Mouse (Mus musculus) spleen, adult 2 months (tissue): Measurements from ENCODE around the gene Nop9. TPM values are rescaled to one million over a fixed set of nuclear protein-coding genes. Genes with fewer than 3 reads are reported as not detected.

Experiments
- DNase-seq, 2 experiments: peaks; one replicate each; pipeline versions ENCODE4 v3.0.0 to v3.0.0-alpha.2; 2012 to 2021; ENCODE audit warnings: low spot score in 2 of 2, low read depth in 1 of 2
- H3K27ac ChIP-seq: fragments of 200-500 bp; 2 replicates; pipeline ENCODE4 v1.5.1; 2012; ENCODE audit warnings: low read length, inconsistent platforms; ENCODE audit not compliant: insufficient read depth
- H3K27me3 ChIP-seq: fragments of 200-500 bp; 2 replicates; pipeline ENCODE4 v1.6.1; 2012; ENCODE audit warnings: mild to moderate bottlenecking, moderate library complexity, low read length, inconsistent platforms; ENCODE audit not compliant: control insufficient read depth, insufficient read depth
- H3K36me3 ChIP-seq: fragments of 200-500 bp; 2 replicates; pipeline ENCODE4 v1.6.1; 2012; ENCODE audit warnings: mild to moderate bottlenecking, low read length, inconsistent platforms; ENCODE audit not compliant: control insufficient read depth, insufficient read depth
- H3K4me1 ChIP-seq: fragments of 200-500 bp; 2 replicates; pipeline ENCODE4 v1.6.1; 2011; ENCODE audit warnings: inconsistent platforms; ENCODE audit not compliant: control insufficient read depth, insufficient read depth, insufficient read length
- H3K4me3 ChIP-seq: fragments of 200-500 bp; 2 replicates; pipeline ENCODE4 v1.5.1; 2011; ENCODE audit warnings: mild to moderate bottlenecking, inconsistent platforms; ENCODE audit not compliant: insufficient read depth, insufficient read length; ENCODE audit errors: extremely low read depth
- CTCF ChIP-seq: fragments of 200-500 bp; IDR thresholded peaks from 2 replicates; pipeline ENCODE4 v1.5.1; 2011; ENCODE audit warnings: mild to moderate bottlenecking, inconsistent platforms; ENCODE audit not compliant: insufficient read depth, insufficient read length, insufficient replicate concordance; ENCODE audit errors: extremely low read depth
- POLR2A ChIP-seq: fragments of 200-500 bp; IDR thresholded peaks from 2 replicates; pipeline ENCODE4 v1.6.1; 2011; ENCODE audit warnings: low read depth, low read length, inconsistent platforms
- WGBS: fragments of 180-500 bp; shearing (Covaris S2); methylation state at CpG from one replicate; pipeline ENCODE4 v1.1.7; 2018; 5-methylcytosine and 5-hydroxymethylcytosine counted together
- polyA plus RNA-seq: library from polyadenylated mRNA; depleted of rRNA; stranded (reverse); fragments of >200 nt; gene quantifications from 2 replicates; pipeline ENCODE4 v1.2.3, GENCODE M21; 2012

Gene Nop9
- polyA plus RNA-seq, 1 experiment, result 17.2 TPM

- WGBS, result 86% methylated on average over 7 of the region's 7 CpGs
- peaks cover 5% of the 10 kb centered on the region for H3K36me3 ChIP-seq
- no peaks in the 10 kb centered on the region for H3K4me1 ChIP-seq
- no peak overlapping the region for H3K4me3 ChIP-seq
- no peak for DNase-seq
- H3K27ac ChIP-seq, result no peak overlapping the region
- TF ChIP-seq CTCF (no peak), POLR2A (no peak)
- H3K27me3 ChIP-seq, result 0 out of 2 replicates have a peak, but pooled peaks cover 3% of the 10 kb centered on the region
These were observed 33.7 kb upstream of the Nop9 start for GRCm38 (mm10) chr14:55711786-55712185.

GRCm38 (mm10) chr14:55713007-55713728 lies 32.3 kb upstream of the Nop9 start:
- TF ChIP-seq POLR2A (no peak), CTCF (no peak)
- Histone ChIP-seq H3K27ac (no peak overlapping the region), H3K27me3 (0 out of 2 replicates have a peak, but pooled peaks cover 3% of the 10 kb centered on the region), H3K36me3 (peaks cover 15% of the 10 kb centered on the region), H3K4me3 (no peak overlapping the region), H3K4me1 (no peaks in the 10 kb centered on the region)
- WGBS, result 24% methylated on average over 25 of the region's 25 CpGs
- DNase-seq, result no peak

- 0 out of 2 replicates have a peak, but pooled peaks cover 3% of the 10 kb centered on the region for H3K27me3 ChIP-seq
- 28% methylated on average over 4 of the region's 4 CpGs for WGBS
- no peak for TF ChIP-seq POLR2A
- TF ChIP-seq CTCF, result no peak
- H3K36me3 ChIP-seq, result peaks cover 20% of the 10 kb centered on the region
- H3K27ac ChIP-seq, result no peak within 1 kb of the TSS
- H3K4me1 ChIP-seq, result no peaks in the 10 kb centered on the region
- DNase-seq, result no peak
- no peak within 1 kb of the TSS for H3K4me3 ChIP-seq
These were observed 31.8 kb upstream of the Nop9 start, which contains the start of gene Tgm1 for GRCm38 (mm10) chr14:55713729-55714122. TSS of gene Tgm1 (minus strand) at chr14:55713926.

DNA sequence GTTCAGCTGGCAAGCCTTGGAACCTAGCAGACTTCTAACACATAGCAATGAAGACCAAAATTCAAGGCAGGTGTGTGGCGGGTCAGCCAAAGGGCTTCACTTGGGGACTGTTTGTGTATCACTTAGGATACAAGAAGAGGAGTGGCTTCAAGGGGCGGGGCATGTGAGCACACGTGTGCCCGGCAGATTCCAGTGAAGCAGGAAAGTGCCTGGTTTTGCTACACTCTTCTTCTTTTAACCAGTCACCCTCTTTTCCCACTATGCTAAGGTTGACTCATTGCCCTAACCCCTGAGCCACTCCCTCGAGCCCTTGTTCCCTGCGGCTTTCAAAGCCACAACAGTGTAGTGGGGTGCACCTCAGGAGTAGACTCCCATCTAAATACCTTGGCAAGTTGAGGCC lies 30.6 kb upstream of the Nop9 start:
- WGBS, result 44% methylated on average over 6 of the region's 6 CpGs

GRCm38 (mm10) chr14:55716271-55716670 lies 29.2 kb upstream of the Nop9 start:
- WGBS, result 95% methylated on average over 6 of the region's 6 CpGs
- H3K4me3 ChIP-seq, result no peak overlapping the region
- no peak for DNase-seq
- no peaks in the 10 kb centered on the region for H3K4me1 ChIP-seq
- H3K27ac ChIP-seq, result no peak overlapping the region
- no peak for TF ChIP-seq CTCF
- TF ChIP-seq POLR2A, result no peak
- H3K27me3 ChIP-seq, result 0 out of 2 replicates have a peak, but pooled peaks cover 3% of the 10 kb centered on the region
- peaks cover 28% of the 10 kb centered on the region for H3K36me3 ChIP-seq

More for the DNA sequence above, 30.6 kb upstream of the Nop9 start:
- Histone ChIP-seq H3K4me1 (no peaks in the 10 kb centered on the region), H3K36me3 (peaks cover 24% of the 10 kb centered on the region), H3K4me3 (no peak overlapping the region), H3K27me3 (0 out of 2 replicates have a peak, but pooled peaks cover 3% of the 10 kb centered on the region), H3K27ac (no peak overlapping the region)
- no peak for DNase-seq
- TF ChIP-seq CTCF (no peak), POLR2A (no peak)

DNA sequence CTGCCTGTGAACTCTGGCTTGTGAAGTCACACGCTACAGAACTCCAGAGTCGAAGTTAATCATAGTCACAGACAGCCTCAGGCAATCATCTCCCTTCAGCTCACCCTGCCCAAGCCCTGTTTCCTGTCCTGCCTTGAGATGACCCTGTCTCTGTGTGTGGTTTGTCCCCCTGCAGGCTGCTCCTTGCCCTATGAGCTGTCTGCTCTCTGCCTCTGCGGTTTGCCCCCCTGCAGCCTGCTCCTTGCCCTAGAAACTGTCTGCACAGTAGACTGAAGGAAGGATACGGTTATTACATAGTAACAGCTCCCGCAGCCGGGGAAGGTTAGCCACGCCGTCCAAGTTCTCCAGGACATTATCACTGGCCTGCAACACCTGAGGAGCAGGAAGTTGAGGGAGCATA lies 28.6 kb upstream of the Nop9 start:
- no peak for DNase-seq
- TF ChIP-seq CTCF (no peak), POLR2A (no peak)
- WGBS, result 92% methylated on average over 8 of the region's 8 CpGs
- H3K4me1 ChIP-seq, result no peaks in the 10 kb centered on the region
- no peak overlapping the region for H3K27ac ChIP-seq
- peaks cover 28% of the 10 kb centered on the region for H3K36me3 ChIP-seq
- 0 out of 2 replicates have a peak, but pooled peaks cover 3% of the 10 kb centered on the region for H3K27me3 ChIP-seq
- no peak overlapping the region for H3K4me3 ChIP-seq

- H3K27me3 ChIP-seq, result no peaks in the 10 kb centered on the region
- no peak overlapping the region for H3K27ac ChIP-seq
- TF ChIP-seq CTCF, result no peak
- TF ChIP-seq POLR2A, result no peak
- DNase-seq, result no peak
- peaks cover 28% of the 10 kb centered on the region for H3K36me3 ChIP-seq
- no peak overlapping the region for H3K4me3 ChIP-seq
- 86% methylated on average over 6 of the region's 6 CpGs for WGBS
- H3K4me1 ChIP-seq, result peaks cover 6% of the 10 kb centered on the region; the same call in 1 of the 2 replicates
These were observed 25.8 kb upstream of the Nop9 start for GRCm38 (mm10) chr14:55719737-55720136.
